Mouse (Mus musculus) cerebellum, postnatal 36 days (tissue): ENCODE data around the gene Slc24a4.
A peak's percentile ranks its signal among the peaks of the same experiment; 100 is the strongest.

ENCODE experiments used
- DNase-seq, 2 experiments: peaks; one replicate each; pipeline ENCODE4 v3.0.0; 2021 to 2022; ENCODE audit warnings: mixed read lengths in 2 of 2

The Slc24a4 gene

GRCm38 (mm10) chr12:102128081-102128790, at the start of gene Slc24a4:
Slc24a4 (plus strand) TSS chr12:102128733.
- DNase-seq: peak; percentile 7 to 23

- no peak for DNase-seq
Observed at GRCm38 (mm10) chr12:102082648-102083425, 45.7 kb upstream of the Slc24a4 start.

GRCm38 (mm10) chr12:102090535-102090934, 38.0 kb upstream of the Slc24a4 start:
- no peak for DNase-seq

GRCm38 (mm10) chr12:102092342-102093094, 36.0 kb upstream of the Slc24a4 start:
- DNase-seq: no peak

- no peak for DNase-seq
Observed at GRCm38 (mm10) chr12:102105990-102106389, 22.5 kb upstream of the Slc24a4 start.

- DNase-seq: no peak
Observed at GRCm38 (mm10) chr12:102108851-102109250, 19.7 kb upstream of the Slc24a4 start.

GRCm38 (mm10) chr12:102112491-102112890, 16.0 kb upstream of the Slc24a4 start:
- DNase-seq: no peak

GRCm38 (mm10) chr12:102112901-102113300, 15.6 kb upstream of the Slc24a4 start:
- DNase-seq: no peak

GRCm38 (mm10) chr12:102113391-102113790, 15.1 kb upstream of the Slc24a4 start:
- no peak for DNase-seq

GRCm38 (mm10) chr12:102116580-102116979, 12.0 kb upstream of the Slc24a4 start:
- no peak for DNase-seq

GRCm38 (mm10) chr12:102118014-102118413, 10.5 kb upstream of the Slc24a4 start:
- no peak for DNase-seq

GRCm38 (mm10) chr12:102127601-102128000, 932 bp upstream of the Slc24a4 start:
- no peak for DNase-seq

GRCm38 (mm10) chr12:102128791-102129507, 416 bp downstream of the Slc24a4 start:
- peak; percentile 54 to 58 for DNase-seq

GRCm38 (mm10) chr12:102129508-102130030, 1.0 kb downstream of the Slc24a4 start:
- DNase-seq: peak in 1 of 2 experiments; percentile 13

- DNase-seq: no peak
Observed at GRCm38 (mm10) chr12:102139710-102140109, 11.2 kb downstream of the Slc24a4 start.

GRCm38 (mm10) chr12:102141330-102141729, 12.8 kb downstream of the Slc24a4 start:
- no peak for DNase-seq

GRCm38 (mm10) chr12:102147678-102148077, 19.1 kb downstream of the Slc24a4 start:
- DNase-seq: no peak

GRCm38 (mm10) chr12:102148746-102149145, 20.2 kb downstream of the Slc24a4 start:
- no peak for DNase-seq

GRCm38 (mm10) chr12:102151185-102151584, 22.7 kb downstream of the Slc24a4 start:
- DNase-seq: no peak

GRCm38 (mm10) chr12:102153796-102154195, 25.3 kb downstream of the Slc24a4 start:
- DNase-seq: no peak

GRCm38 (mm10) chr12:102154815-102155214, 26.3 kb downstream of the Slc24a4 start:
- DNase-seq: no peak

- DNase-seq: no peak
Observed at GRCm38 (mm10) chr12:102164632-102165031, 36.1 kb downstream of the Slc24a4 start.
